Mouse (Mus musculus) heart, postnatal 0 days (tissue): Measurements from ENCODE around the gene Palm2. TPM values are rescaled to one million over a fixed set of nuclear protein-coding genes. Genes with fewer than 3 reads are reported as not detected.

ENCODE experiments used
- ATAC-seq: fragments of 200-750 bp; cut with Nextera tagmentation; 2 replicates; pipeline ENCODE4 v1.8.0; 2017; ENCODE audit warnings: low read depth, moderate number of reproducible peaks, moderate library complexity; ENCODE audit not compliant: insufficient read depth
- DNase-seq: peaks from one replicate; pipeline ENCODE4 v3.0.0-alpha.2; 2016; ENCODE audit warnings: low spot score
- H3K27ac ChIP-seq: fragments of 300-500 bp; sonication (generic); 2 replicates; pipeline ENCODE4 v1.5.1; 2014; ENCODE audit warnings: low read depth, mild to moderate bottlenecking
- H3K27me3 ChIP-seq: fragments of 300-500 bp; sonication (generic); 2 replicates; pipeline ENCODE4 v1.6.1; 2014; ENCODE audit warnings: low read length, mixed read lengths; ENCODE audit not compliant: control insufficient read depth, insufficient read depth
- H3K36me3 ChIP-seq: fragments of 300-500 bp; sonication (generic); replicated peaks from 2 replicates; pipeline ENCODE4 v1.6.1; 2014; ENCODE audit warnings: low read length, mixed read lengths; ENCODE audit not compliant: control insufficient read depth, insufficient read depth
- H3K4me1 ChIP-seq: fragments of 300-500 bp; sonication (generic); 2 replicates; pipeline ENCODE4 v1.6.1; 2014; ENCODE audit warnings: antibody characterized with exemption; ENCODE audit not compliant: control insufficient read depth, insufficient read depth
- H3K4me2 ChIP-seq: fragments of 300-500 bp; sonication (generic); 2 replicates; pipeline ENCODE4 v1.6.1; 2014; ENCODE audit warnings: low read depth, mild to moderate bottlenecking, low read length, moderate library complexity
- H3K4me3 ChIP-seq: fragments of 300-500 bp; sonication (generic); 2 replicates; pipeline ENCODE4 v1.5.1; 2014; ENCODE audit warnings: low read depth, low read length
- H3K9ac ChIP-seq: fragments of 300-500 bp; sonication (generic); replicated peaks from 2 replicates; pipeline ENCODE4 v1.6.1; 2014; ENCODE audit warnings: low read depth, low read length, mixed read lengths
- H3K9me3 ChIP-seq: fragments of 300-500 bp; sonication (generic); replicated peaks from 2 replicates; pipeline ENCODE4 v1.6.1; 2016; ENCODE audit warnings: low read length; ENCODE audit not compliant: control insufficient read depth
- CTCF ChIP-seq: IDR thresholded peaks from 2 replicates; pipeline ENCODE4 v1.5.1; 2016; ENCODE audit warnings: antibody characterized with exemption, control low read depth, low read depth
- EP300 ChIP-seq: IDR thresholded peaks from 2 replicates; pipeline ENCODE4 v1.6.1; 2016; ENCODE audit warnings: antibody characterized with exemption, low read depth
- WGBS: fragments of 180-500 bp; shearing (Covaris S2); extraction: QIAGEN DNeasy Blood & Tissue Kit; methylation state at CpG from one replicate; pipeline ENCODE4 v1.1.7; 2014; 5-methylcytosine and 5-hydroxymethylcytosine counted together
- polyA plus RNA-seq: library from polyadenylated mRNA; unstranded; fragments of >200 nt; fragmentation: Nextera tagmentation; extraction: Ambion mirVana; gene quantifications from 2 replicates; pipeline ENCODE4 v1.2.1, GENCODE M21; 2015
- total RNA-seq: library from RNA; depleted of rRNA; stranded (reverse); fragments of >200 nt; gene quantifications from 2 replicates; pipeline ENCODE4 v1.2.3, GENCODE M21; 2014; ENCODE audit warnings: low replicate concordance

Palm2 gene
- total and polyA plus RNA-seq, 2 experiments from 2014 or later: 6.6 to 12.6 TPM

DNA sequence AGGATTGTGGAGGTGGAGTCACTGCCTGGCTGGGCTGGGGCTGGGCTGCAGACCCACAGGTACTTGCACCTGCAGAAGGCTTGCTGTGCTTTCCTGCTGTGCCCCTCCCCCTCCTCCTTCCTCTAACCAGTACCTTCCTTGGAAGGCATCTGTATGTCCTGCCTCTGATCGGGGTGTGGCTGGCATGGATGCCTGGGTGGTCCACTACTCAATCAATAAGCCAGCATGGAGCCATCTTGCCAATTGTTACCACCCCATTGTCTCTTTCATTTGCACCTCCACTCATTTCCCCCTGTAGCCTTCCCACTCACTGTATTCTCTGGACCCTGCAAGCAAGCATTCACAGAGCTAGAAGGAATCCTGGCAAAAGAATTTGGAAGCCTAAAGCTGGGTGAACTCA lies 256.8 kb downstream of the Palm2 start:
- 67% methylated on average over 1 of the region's 1 CpGs for WGBS
- Histone ChIP-seq H3K4me3 (no peak overlapping the region), H3K27me3 (no peaks in the 10 kb centered on the region), H3K4me1 (no peaks in the 10 kb centered on the region), H3K36me3 (peaks cover 53% of the 10 kb centered on the region), H3K4me2 (no peak overlapping the region), H3K9ac (no peak overlapping the region), H3K9me3 (no peaks in the 10 kb centered on the region), H3K27ac (no peak overlapping the region)
- DNase-seq (no peak), ATAC-seq (no peak)
- TF ChIP-seq EP300 (no peak), CTCF (no peak)

DNA sequence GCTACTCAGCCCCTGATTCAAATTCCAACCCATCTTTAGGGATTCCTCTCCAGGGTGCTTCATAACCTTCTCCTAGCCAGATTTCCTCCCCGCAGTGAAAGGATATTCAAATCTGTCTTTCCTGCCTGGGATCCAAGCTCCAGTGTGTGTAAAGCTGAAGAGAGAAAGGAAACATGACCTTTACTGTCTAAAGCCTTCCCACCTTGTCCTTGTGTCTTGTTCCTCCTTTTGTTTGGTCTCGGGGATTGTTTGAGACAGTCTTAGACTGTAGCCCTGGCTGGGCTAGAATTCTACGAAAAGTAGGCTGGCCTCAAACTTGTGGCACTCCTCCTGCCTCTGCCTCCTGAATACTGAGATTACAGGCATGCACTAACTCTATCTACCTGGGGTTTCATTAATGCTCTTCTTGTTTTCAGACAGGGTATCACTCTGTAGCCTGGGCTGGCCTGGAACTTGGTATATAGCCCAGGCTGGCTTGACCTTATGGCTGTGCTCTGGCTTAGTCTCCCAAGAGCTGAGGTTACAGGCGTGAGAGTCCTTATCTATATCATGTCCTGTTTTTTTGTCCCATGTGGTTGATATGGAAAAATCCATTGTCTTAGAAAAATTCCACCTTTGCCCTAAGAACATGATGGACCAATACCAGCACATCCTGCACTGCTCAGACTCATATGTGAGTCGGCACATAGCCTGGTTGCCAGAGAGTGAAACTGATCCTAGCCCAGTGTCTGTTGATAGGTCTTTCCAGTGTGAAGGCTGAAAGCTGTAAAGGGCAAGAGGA lies 260.5 kb downstream of the Palm2 start:
- Histone ChIP-seq H3K9ac (no peak overlapping the region), H3K27ac (peak overlapping the region; percentile 56), H3K27me3 (no peaks in the 10 kb centered on the region), H3K9me3 (no peaks in the 10 kb centered on the region), H3K4me3 (no peak overlapping the region), H3K4me1 (no peaks in the 10 kb centered on the region), H3K36me3 (peaks cover 35% of the 10 kb centered on the region), H3K4me2 (no peak overlapping the region)
- WGBS: 65% methylated on average over 5 of the region's 5 CpGs
- DNase-seq: no peak
- TF ChIP-seq CTCF (no peak), EP300 (no peak)
- ATAC-seq: peak; percentile 59

GRCm38 (mm10) chr4:57696955-57697354 lies 262.9 kb downstream of the Palm2 start:
- TF ChIP-seq CTCF: no peak
- TF ChIP-seq EP300: no peak
- Histone ChIP-seq H3K4me3 (no peak overlapping the region), H3K9me3 (no peaks in the 10 kb centered on the region), H3K27me3 (no peaks in the 10 kb centered on the region), H3K9ac (no peak overlapping the region), H3K36me3 (peaks cover 11% of the 10 kb centered on the region), H3K4me1 (no peaks in the 10 kb centered on the region), H3K27ac (no peak overlapping the region), H3K4me2 (no peak overlapping the region)
- no peak for ATAC-seq
- no peak for DNase-seq
- 96% methylated on average over 11 of the region's 11 CpGs for WGBS

GRCm38 (mm10) chr4:57697918-57698611 lies 264.0 kb downstream of the Palm2 start:
- WGBS: 83% methylated on average over 12 of the region's 12 CpGs
- no peak overlapping the region for H3K4me3 ChIP-seq
- no peak for ATAC-seq
- no peak for TF ChIP-seq EP300
- TF ChIP-seq CTCF: no peak
- no peaks in the 10 kb centered on the region for H3K4me1 ChIP-seq
- no peak overlapping the region for H3K27ac ChIP-seq
- no peaks in the 10 kb centered on the region for H3K9me3 ChIP-seq
- no peak overlapping the region for H3K4me2 ChIP-seq
- H3K9ac ChIP-seq: no peak overlapping the region
- H3K27me3 ChIP-seq: no peaks in the 10 kb centered on the region
- H3K36me3 ChIP-seq: peaks cover 8% of the 10 kb centered on the region
- DNase-seq: no peak

- Histone ChIP-seq H3K4me2 (no peak overlapping the region), H3K9me3 (no peaks in the 10 kb centered on the region), H3K4me1 (no peaks in the 10 kb centered on the region), H3K36me3 (no peaks in the 10 kb centered on the region), H3K27ac (no peak overlapping the region), H3K9ac (no peak overlapping the region), H3K4me3 (no peak overlapping the region), H3K27me3 (no peaks in the 10 kb centered on the region)
- no peak for DNase-seq
- ATAC-seq: no peak
- TF ChIP-seq CTCF (no peak), EP300 (no peak)
- 66% methylated on average over 5 of the region's 5 CpGs for WGBS
Measured at GRCm38 (mm10) chr4:57701576-57701975, 267.5 kb downstream of the Palm2 start.
